Mouse (Mus musculus): ENCODE measurements around the gene Sncg.

DNA sequence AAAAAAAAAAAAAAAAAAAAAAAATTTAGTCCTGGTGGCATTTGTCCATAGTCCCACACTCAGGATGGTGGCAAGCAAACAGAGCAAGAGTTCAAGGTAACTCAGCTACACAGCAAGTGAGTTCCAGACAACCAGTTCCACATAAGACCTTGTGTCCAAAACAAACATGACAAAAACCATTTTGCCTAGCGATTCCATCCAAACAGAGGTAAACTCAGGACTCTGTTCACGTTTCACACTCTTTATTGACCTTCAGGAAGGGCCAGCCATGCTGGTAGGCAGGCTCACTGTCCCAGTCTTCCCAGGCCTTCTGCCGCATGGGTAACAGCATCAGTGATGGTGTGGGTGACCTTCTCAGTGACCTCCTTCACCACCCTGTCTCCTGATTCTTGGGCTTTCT, 22.9 kb downstream of the Sncg start:
- TF ChIP-seq CTCF (IDR thresholded peaks at IDR 0.05; ENCODE audit: low read depth) (no peak), EP300 (IDR thresholded peaks at IDR 0.05; ENCODE audit: low read depth) (no peak)
